Mouse (Mus musculus) neural tube, embryonic 10.5 days (tissue): ENCODE results near the gene Gfm1.

Experiments used
- DNase-seq: peaks from one replicate; pipeline ENCODE4 v3.0.0-alpha.2; 2017; ENCODE audit warnings: low spot score; ENCODE audit errors: extremely low spot score

Gene Gfm1

DNA sequence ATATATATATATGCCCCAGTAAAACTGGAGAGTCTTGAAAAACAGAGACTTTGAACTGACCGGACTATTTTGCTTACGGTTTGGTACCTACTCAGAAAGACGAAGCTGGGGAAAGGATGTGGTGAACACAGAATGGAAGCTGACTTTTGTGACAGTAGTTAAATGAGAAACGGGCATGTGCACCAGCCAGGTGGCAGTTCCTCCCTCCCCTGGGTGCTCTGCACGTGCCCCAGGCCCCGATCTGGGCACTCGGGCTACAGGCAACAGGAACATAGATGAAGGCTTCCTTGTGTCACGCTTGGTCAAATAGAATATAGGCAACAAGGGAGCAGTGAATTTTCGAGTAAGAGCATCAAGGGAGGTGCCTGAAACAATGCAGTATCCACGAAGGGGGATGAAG, 66.4 kb downstream of the Gfm1 start:
- DNase-seq: no peak

- no peak for DNase-seq
These were observed 68.1 kb downstream of the Gfm1 start for GRCm38 (mm10) chr3:67497998-67498397.

- DNase-seq: no peak
These were observed 69.0 kb downstream of the Gfm1 start for GRCm38 (mm10) chr3:67498773-67499405.

DNA sequence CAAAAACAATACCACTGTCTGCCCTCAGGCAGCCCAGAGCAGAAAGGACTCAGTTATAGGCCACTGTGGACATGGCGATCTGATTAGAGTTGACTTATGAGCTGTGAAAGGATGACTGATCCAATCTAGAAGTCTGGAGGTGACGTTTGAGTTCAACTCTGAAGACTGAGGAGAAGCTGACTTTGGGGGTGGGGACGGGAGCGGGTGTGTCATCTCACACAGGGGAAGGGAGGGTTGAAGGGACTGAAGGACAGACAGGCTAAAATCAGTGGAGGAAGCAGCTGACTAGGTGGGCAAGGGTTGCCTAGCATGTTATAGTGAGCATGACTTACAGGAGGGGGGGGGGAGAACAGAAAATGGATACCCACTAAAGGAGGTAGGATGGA, 69.5 kb downstream of the Gfm1 start:
- no peak for DNase-seq

DNA sequence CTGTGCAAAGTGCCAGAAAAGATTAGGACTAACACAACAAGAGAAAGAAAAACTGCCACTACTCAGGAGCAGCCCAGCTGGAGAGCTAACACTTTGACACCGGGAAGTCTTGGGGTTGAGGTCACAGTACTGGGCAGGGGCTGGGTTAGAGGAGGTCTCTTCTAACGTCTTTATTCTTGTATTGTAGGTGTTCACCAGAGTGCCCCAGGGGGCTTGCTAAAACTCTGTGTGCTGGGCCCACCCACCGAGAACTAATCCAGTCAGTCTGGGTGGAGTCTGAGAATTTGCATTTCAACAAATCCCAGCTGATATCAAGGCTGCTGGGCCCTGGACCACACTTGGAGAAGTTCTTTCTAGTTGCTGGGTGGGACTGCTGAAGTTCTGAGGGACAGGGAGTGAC, 74.0 kb downstream of the Gfm1 start:
- no peak for DNase-seq

GRCm38 (mm10) chr3:67505286-67505685, 75.4 kb downstream of the Gfm1 start:
- DNase-seq: no peak

GRCm38 (mm10) chr3:67508216-67508892, 78.5 kb downstream of the Gfm1 start:
- DNase-seq: no peak

DNA sequence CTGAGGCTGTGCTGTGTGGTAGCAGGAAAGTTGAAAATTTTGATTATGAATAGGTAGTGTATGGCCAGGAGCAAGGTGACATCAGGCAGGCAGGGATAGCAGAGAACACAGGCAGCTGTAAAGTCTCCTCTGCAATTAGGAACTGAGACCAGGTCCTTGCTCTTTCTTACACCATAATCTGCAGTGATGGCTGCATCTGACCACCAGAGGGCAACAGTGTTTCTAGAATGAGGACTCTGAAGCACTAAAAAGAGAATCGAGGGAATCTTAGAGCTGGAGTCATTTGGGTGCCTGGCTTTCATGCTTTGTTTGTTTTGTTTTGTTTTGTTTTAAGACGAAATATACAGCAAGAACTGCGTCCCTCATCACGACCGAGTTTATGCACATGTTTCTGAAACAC, 82.9 kb downstream of the Gfm1 start:
- DNase-seq: peak; percentile 68

DNA sequence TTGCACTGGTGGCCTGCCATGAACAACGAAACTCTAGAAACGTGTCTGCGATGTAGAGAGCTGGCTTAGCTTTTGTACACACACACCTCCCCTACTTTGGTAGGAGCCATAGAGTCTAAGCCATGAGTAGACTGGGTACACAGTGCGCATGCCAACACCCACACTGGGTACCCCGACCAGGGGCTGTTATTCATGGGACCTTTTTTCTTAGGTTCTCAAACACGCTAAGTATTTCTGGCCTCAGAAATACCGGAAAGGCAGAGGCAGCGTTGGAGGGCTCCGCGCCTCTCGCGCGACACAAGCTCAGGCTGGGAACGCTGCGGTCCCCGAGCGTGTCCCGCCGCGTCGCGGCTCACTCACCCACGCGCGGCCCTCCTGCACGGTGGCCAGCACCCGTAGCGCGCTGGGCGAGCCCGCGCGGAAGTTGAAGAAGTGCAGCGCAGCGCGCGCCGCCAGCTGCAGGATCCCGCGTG, 84.9 kb downstream of the Gfm1 start:
- peak; percentile 50 for DNase-seq

DNA sequence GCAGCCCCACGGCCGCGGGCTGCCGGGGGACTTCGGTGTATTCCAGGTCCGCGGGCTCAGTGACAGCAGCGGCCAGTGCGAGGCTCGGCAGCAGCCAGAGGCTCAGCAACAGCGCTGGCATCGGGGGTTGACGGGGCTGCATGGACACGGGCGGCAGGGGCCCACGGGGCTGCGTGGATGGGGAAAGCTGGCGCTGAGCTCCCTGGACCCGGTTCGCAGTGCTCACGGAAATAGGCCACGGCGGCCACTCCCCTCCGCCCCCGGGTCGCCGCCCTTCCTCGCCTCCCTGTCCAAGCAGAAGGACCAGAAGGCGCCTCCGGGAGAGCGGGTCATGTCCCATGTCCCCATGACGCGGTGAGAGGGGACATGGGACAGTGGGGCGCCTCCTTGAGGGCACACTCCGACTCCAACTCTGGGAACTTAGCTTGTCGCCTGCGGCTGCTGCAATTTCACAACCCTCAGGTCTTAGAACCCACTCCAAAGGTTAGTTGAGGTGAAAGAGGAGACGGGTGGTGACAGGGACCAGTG, 85.4 kb downstream of the Gfm1 start, which contains the start of gene Rarres1:
Gene Rarres1 (minus strand): TSS at position 250 of the 528 bp plus-strand sequence.
- DNase-seq: peak; percentile 47

DNA sequence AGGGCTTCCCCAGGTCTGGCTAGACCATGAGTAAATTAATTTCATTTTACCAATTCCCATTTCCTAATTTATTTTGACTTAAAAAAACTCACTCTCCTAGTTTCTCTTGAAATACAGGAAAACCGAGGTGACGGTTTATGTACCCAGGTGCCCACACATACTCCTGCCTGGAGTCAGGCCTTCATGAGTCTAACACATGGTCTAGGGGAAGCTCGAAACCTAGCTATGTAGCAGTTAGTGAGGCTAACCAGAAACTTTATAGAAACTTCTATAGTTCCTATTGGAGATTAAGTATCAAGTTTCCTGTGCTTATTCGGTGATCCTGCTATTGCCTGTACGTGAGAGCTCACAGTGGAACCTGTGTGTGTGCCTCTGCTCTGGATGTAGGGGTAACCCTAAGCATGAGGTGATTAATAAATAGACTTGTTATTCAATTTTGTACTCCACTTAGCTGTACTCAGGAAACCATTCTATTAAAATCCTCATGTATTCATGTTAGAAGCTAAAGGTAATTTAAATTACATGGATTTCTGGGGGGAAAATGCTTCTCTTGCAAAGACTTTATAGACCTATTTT, 90.8 kb downstream of the Gfm1 start:
- DNase-seq: no peak

DNA sequence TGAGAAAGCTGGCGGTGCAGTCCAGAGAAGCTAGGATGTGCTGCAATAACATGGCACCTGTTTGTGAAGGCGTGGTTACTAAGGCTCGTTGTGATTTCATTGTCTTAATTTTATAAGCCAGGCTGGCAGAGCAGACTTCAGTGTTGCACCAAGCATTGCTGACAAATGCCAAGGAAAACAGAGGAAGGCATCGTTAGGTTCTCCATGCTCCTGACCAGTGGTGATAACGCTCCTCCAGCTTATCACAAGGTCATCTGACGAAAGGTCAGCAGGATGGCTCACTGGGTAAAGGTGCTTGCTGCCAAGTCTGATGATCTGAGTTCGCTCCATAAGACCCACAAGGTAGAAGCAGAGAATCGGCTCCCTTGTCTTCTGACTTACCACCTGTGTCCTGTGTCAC, 92.8 kb downstream of the Gfm1 start:
- DNase-seq: no peak

DNA sequence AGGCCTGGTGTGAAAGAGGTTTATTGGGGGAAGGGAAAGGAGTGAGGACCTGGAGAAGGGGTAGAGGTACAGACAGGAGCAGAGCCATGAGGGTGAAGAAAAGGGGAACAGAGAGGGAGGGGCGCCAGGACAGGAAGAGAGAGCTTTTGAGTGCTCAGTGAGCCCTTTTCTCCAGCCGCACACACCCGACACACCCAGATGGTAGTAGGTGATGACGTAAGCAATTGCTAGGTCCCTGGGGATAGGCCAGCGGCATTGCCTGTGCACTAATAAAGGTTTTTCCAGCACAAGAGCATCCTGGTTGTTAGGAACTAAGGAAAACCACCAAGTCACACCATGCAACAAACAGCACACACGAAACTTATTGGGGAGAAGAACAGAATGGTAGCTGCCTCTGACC, 94.9 kb downstream of the Gfm1 start:
- DNase-seq: no peak
